Mouse (Mus musculus) thymus, postnatal 25 days (tissue): ENCODE measurements around the gene Pgap3.
A peak's percentile ranks its signal among the peaks of the same experiment; 100 is the strongest.

Source experiments
- DNase-seq: peaks from one replicate; pipeline ENCODE4 v3.0.0; 2022

Pgap3 gene

DNA sequence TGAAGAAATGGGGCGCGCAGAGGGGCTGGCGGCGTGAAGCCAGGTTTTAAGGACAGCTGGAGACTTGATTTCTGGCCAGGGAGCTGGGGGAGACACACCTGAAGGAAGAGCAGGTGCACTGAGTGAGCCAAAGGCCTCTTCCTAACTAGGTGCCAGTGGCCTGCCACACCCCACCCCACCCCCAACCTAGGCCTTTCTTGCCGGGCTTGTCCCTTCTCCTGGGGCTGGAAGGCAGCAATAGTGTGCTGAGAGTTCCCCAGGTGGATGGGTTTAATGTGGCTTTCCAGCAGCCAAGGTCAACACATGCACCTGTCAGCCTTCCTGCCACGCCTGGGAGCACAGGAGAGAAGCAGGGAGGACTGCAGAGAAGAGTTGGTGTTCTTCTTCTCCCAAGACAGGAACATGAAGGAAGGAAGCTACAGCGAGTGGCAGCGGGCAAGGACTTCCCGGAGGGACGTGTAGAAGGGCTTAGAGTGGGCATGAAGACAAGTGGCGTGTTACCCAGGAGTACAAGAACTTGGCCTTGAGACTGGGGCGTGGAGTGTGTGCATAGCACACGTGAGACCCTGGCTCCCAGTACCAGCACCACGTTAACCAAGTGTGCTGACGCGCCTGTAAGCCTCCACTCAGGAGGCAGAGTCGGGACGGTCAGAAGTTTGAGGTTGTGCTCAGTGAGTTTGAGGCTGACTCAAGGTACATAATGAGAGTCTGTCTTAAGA is 47.9 kb downstream of the Pgap3 start:
- DNase-seq: no peak

DNA sequence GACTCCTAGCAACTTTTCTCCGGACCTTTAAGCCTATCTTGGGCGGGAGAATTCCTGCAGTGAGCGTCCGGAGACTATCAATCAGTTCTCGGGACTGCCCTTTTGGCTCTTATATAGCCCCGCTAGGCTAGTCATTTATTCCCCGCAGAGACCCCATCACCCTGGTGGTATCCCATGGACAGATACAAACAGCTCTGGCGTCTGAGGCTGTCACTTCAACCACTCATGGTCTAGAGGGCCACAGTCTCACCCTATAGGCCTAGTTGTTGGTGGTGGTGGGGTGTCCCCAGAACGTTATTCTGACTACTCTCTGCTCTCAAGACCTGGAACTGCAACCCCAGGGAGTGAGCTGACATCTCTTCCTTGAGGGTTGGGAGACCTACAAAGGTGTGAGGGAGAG is 51.0 kb downstream of the Pgap3 start:
- no peak for DNase-seq

DNA sequence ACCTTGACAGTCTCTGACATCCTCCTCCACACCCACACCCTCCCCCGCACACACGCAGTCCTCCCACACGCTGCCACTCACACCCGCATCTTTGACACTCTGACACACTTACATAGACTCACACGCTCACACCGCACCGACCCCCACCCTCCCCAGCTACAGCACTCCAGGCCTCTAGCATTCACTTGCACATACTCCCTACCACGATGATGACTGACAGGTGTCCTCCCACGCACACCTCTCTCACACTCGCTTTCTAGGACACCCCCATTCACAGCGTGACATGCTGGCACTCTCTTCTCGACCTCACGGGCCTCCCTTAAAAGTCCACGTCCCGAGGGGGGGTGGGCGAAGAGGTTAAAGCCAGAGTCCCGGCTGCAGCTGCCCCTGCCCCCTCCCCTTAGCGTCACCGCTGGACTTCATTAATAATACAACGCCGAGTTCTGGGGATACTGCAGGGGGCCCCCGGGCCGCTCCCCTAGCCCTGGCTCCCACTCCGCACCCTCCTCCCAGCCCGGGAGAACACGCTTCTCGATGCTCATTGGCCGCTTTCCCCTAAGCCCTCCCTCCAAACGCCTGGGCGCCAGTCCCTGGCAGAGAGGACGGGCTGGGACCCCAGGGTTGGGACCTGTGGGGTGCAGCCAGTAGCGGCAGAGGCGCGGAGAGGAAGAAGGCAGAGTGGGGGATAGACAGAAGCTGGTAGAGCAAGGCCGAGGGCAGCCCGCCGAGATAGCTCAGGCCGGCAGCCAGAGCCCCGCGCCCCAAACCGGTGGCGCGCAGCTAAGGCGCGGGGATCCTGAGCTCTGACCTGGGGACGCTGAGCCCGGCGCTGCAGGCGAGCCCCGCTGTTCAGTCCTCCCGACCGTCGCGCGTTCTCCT is 52.0 kb downstream of the Pgap3 start, which contains the start of gene Ppp1r1b:
Gene Ppp1r1b, plus strand, starts transcription at position 322 of the 879 bp plus-strand sequence.
- peak; percentile 72 for DNase-seq

DNA sequence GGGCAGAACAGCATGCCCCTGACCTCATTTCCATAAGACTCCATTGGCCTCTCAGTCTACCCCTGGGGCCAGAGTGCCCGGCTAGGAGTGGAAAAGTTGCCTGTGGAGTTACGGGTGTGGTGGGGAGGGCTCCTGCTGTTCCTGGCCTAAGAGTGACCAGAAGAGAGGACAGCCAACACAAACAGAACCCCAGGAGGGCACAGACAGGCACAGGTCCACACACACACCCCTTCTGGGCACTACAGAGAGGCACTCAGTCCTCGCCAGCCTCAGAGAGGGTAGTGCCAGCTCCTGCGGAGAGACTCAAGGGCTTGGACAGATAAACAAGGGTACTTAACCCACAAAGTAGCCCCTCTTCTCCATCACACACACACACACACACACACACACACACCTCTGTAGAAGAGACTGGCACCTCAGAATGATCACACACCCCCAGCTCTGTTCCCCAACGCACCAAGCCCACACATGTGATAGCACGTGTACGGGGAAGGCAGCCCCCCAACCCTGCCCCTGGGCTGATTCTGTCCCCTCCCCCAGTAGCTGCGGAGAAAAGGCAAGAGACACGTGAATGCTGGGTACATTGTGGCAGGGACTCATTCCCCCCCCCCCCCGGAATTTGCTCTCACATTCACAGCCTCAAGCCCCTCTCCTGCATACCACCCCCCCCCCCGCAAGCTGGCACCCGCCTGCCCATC is 52.8 kb downstream of the Pgap3 start:
- DNase-seq: no peak

DNA sequence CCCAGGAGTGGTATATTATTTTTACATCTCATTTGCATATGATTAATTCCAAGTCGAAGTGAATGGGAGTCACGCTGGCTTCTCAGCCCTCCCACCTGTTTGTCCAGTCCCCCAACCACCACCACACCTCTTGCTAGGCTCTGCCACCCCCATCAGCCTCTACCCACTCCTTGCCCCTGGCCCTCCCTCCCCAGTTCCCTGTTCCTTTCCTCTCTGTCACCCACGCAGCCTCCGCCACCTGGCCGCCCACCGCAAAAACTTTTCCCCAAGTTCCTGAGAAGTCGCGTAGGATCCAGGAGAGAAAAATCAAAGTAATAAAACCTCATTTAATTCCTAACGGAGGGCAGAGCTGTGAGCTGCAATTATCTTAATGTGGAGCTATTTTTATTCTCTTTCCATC is 54.1 kb downstream of the Pgap3 start:
- DNase-seq: no peak

DNA sequence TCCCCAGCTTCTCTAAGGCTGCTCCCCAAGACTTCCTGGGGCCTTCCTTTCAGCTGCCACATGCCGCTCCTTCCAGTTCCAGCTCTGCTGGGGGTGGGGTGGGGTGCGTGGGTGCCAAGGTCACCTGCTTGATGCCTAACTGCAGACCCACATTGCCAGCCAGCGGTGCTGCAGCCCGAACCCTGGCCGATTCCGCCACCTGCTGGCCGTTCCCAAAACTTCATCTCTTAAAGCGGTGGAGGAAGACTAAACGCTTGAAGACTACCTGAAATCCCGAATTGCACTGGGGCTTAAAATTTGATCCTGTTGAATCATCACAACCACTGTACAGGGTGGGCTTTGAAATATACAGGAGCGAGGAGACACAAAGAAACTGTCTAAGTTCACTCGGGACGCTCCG is 55.0 kb downstream of the Pgap3 start:
- DNase-seq: peak; percentile 86

DNA sequence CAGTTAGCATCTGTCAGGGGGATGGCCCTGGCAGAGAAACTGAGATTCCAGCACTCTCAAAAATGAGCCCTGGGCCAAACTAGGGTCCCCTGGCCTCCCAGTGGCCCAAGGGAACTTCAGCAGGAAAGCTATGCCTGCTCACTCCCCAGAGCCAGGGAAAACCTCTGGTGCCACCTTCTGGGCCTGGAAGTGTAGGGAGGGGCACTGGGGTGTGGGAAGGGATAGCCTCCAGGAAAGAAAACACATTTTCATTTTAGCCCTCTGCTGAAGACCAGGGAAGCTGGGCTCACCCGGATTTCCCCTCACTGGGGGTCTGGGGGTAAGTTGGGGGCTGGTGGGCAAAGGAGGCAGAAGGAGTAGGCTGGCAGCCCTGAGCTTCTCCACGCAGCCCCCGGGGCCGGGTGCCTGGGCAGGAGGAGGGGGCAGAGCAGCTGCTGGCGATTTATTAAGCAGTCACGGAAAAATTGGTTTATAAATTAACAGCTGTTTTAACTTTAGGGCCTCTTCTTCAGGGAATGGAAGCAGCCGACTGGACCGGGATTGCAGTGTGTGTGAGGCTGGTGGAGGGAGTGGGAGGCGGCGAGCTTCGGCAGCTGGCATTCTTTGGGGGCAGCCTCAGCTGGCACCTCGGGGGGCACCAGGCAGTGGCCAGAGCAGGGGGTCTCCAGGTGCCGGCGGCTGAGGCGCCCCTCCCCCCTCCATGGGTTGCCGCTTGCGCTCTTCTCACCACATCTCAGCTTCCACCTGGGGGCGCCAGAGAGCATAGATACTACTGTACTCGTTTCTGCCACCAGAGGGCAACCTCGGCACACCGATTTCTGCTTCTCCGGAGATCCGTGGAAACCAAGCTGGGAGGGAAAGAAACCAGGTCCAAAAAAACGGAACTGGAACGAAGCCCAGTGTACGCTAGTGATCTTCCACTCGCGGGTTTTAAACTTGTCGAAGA is 58.0 kb downstream of the Pgap3 start:
- DNase-seq: peak; percentile 91

DNA sequence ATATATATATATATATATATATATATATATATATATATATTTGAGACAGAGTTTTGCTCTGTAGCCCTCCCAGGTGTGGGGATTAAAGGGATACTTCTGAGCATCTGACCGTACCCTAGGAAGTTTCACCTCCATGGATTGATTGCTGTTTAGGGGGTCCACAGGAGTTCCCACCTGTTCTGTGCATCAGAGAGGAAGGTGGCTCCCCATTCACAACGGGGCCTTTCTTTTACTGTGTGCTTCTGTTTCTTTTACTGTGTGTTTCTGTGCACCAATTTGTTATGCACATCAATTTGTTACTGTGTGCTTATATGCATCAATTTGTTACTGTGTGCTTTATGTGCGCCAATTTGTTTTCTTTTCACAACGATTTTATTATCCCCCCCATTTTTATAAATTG is 59.1 kb downstream of the Pgap3 start:
- DNase-seq: no peak

DNA sequence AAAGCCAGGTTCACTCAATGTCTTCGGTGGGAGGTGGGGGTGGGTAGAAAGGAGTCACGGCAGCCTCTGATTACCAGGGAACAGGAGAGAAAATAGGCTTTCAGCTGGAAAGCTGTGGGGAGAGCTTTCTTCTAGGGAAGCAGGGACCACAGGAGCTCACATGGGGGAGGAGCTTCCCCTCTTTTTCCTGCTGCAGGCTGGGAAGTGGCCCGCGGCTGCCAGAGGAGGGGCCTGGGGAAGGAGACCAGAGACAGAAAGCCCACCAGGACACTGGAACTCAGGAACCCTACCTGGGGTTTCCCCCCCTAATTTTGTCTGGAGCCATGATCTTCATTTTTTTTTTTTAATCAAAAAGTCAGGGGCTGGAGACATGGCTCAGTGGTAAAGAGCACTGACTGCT is 59.7 kb downstream of the Pgap3 start:
- DNase-seq: no peak

DNA sequence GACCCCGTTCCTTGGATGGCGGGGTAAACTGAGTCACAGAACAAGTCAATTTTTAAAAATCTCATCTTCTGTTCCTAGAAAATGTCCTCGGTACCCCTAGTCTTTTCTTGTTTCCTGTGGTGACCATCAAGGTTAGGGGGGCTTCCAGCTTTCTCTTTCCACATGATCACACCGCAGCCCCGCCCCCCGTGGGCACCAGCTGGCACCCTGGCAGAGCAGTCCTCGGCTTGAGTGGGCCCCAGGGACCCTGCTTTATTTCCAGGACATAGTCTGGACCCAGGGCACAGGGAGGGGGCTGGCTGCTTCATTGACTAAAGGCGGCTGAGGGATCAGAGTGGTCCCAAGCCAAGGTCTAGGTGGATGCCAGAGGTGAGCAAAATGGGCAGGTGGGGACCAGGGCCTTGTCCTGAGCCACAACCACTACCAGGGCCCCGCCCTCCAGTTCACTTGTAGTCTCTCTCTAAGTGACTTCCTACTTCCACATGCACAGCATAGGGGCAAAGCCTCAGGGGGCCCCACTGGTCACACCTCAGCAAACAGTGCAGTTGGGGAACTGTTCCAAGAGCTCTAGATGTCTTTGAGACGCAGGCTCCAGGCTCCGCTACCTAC is 60.5 kb downstream of the Pgap3 start:
- DNase-seq: no peak

DNA sequence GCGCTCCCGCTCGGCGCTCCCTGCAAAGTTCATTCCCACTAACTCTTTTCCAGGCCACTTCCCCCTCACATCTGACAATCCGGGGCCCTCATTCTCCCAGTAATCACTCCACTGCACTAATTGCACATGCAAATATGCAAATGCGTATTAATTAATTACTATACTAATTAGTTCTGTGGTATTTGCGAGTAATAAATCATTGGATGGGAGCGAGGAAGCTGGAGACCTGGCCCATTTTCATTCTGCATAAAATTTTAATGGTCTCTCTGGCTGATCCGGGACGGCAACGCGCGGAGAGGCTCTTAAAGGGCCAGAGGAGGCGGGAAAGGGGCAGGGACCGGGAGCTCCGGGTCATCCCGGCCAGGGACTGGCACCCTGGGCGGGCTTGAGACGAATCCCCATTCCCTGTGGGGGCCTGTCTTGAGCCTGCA is 61.2 kb downstream of the Pgap3 start:
- no peak for DNase-seq
